ENCODE assay signal across 16 mouse cellular contexts in the genomic region with DNA sequence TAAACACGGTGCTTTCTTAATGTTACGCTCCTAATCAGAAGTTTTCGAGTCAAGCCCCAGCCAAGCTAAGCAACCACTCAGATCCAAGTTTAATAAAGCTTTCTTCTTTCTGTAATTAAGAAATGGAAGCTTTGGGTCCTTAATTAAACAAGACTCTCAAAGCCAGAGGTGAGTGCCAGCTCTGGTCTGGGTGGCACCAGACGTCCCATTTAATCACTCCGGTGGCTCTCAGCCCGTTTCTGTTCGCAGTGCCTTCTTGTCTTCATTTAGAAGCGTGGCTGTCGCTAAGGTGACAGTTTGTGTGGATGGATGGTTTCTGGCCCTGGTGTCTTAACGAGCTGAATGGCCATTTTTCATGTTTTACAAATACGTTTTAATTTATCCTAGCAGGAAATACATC.
DNase-seq lines count a peak whose midpoint lies in the region; ATAC-seq lines count a peak whose summit lies in the region.
"Had no signal": no experiment of that assay in that cellular context is flagged by ENCODE, and none has a peak within 500 bp of the region (broad histone marks: within the 10 kb centered on the region; RNA-seq: fewer than 3 reads in every experiment).

No protein-coding gene starts in this region.

- no peaks in the 10 kb centered on the region for H3K9me3 ChIP-seq in hindbrain, embryonic 13.5 days
- H3K9me3 ChIP-seq in hindbrain, embryonic 10.5 days, result 0 out of 2 replicates have a peak, but pooled peaks cover 3% of the 10 kb centered on the region
- H3K9me3 ChIP-seq in neural tube, embryonic 15.5 days (replicated peaks), result no peaks in the 10 kb centered on the region
- 0 out of 2 replicates have a peak, but pooled peaks cover 4% of the 10 kb centered on the region for H3K9me3 ChIP-seq in embryonic facial prominence, embryonic 10.5 days
- H3K9me3 ChIP-seq: lung, embryonic 15.5 days had no signal

- no peaks in the 10 kb centered on the region for H3K27me3 ChIP-seq in hindbrain, embryonic 13.5 days
- no peaks in the 10 kb centered on the region for H3K27me3 ChIP-seq in hindbrain, embryonic 10.5 days (ENCODE audit: insufficient read depth, poor library complexity, severe bottlenecking)
- H3K27me3 ChIP-seq in neural tube, embryonic 15.5 days (replicated peaks), result no peaks in the 10 kb centered on the region
- H3K27me3 ChIP-seq in embryonic facial prominence, embryonic 10.5 days (replicated peaks; ENCODE audit: low read depth, poor library complexity, severe bottlenecking), result no peaks in the 10 kb centered on the region
- H3K27me3 ChIP-seq: CH12.LX; lung, embryonic 15.5 days had no signal

- peak; percentile 79 to 83 for DNase-seq in cerebellum, postnatal 10 days
- DNase-seq in cerebellum, adult 8-10 months, result no peak
- DNase-seq in hindbrain, embryonic 10.5 days (ENCODE audit: low spot score), result no peak
- no peak for DNase-seq in neural tube, embryonic 10.5 days (ENCODE audit: extremely low spot score, low spot score)
- peak; percentile 58 for DNase-seq in retina, postnatal 1 day
- no peak for DNase-seq in embryonic facial prominence, embryonic 10.5 days (ENCODE audit: low spot score)
- DNase-seq: right cerebral cortex, adult 18-20 months; thymus, postnatal 14 days had no signal

- H3K36me3 ChIP-seq in hindbrain, embryonic 13.5 days, result peaks cover 4% of the 10 kb centered on the region; the same call in 1 of the 2 replicates
- H3K36me3 ChIP-seq in hindbrain, embryonic 10.5 days, result peaks cover 35% of the 10 kb centered on the region
- no peaks in the 10 kb centered on the region for H3K36me3 ChIP-seq in neural tube, embryonic 15.5 days
- H3K36me3 ChIP-seq in embryonic facial prominence, embryonic 10.5 days (replicated peaks), result peaks cover 29% of the 10 kb centered on the region
- H3K36me3 ChIP-seq: lung, embryonic 15.5 days had no signal

- H3K4me2 ChIP-seq in hindbrain, embryonic 13.5 days, result no peak overlapping the region
- H3K4me2 ChIP-seq in neural tube, embryonic 15.5 days, result no peak overlapping the region; the same call in 1 of the 2 replicates
- H3K4me2 ChIP-seq: liver, embryonic 11.5 days; lung, embryonic 15.5 days had no signal

- H3K27ac ChIP-seq in hindbrain, embryonic 13.5 days, result peak overlapping the region; percentile 59
- no peak overlapping the region for H3K27ac ChIP-seq in hindbrain, embryonic 10.5 days
- H3K27ac ChIP-seq in neural tube, embryonic 15.5 days (replicated peaks), result peak overlapping the region; percentile 54; the same call in 1 of the 2 replicates
- H3K27ac ChIP-seq in embryonic facial prominence, embryonic 10.5 days (replicated peaks), result no peak overlapping the region
- H3K27ac ChIP-seq: heart, adult 2 months; lung, embryonic 15.5 days; stomach, postnatal 0 days had no signal

- H3K4me3 ChIP-seq in hindbrain, embryonic 13.5 days, result no peak overlapping the region
- no peak overlapping the region for H3K4me3 ChIP-seq in hindbrain, embryonic 10.5 days
- no peak overlapping the region for H3K4me3 ChIP-seq in neural tube, embryonic 15.5 days (replicated peaks)
- no peak overlapping the region for H3K4me3 ChIP-seq in embryonic facial prominence, embryonic 10.5 days
- H3K4me3 ChIP-seq: heart, adult 2 months; lung, embryonic 15.5 days had no signal

- 41% methylated on average over 11 of the region's 11 CpGs for WGBS in hindbrain, embryonic 13.5 days
- 86% methylated on average over 11 of the region's 11 CpGs for WGBS in hindbrain, embryonic 10.5 days
- WGBS in neural tube, embryonic 15.5 days, result 37% methylated on average over 11 of the region's 11 CpGs
- WGBS in embryonic facial prominence, embryonic 10.5 days, result 90% methylated on average over 11 of the region's 11 CpGs

- peaks cover 45% of the 10 kb centered on the region for H3K4me1 ChIP-seq in hindbrain, embryonic 13.5 days (replicated peaks)
- H3K4me1 ChIP-seq in hindbrain, embryonic 10.5 days (replicated peaks), result no peaks in the 10 kb centered on the region
- peaks cover 38% of the 10 kb centered on the region for H3K4me1 ChIP-seq in neural tube, embryonic 15.5 days
- no peaks in the 10 kb centered on the region for H3K4me1 ChIP-seq in embryonic facial prominence, embryonic 10.5 days
- H3K4me1 ChIP-seq: lung, embryonic 15.5 days had no signal

- H3K9ac ChIP-seq in hindbrain, embryonic 13.5 days, result no peak overlapping the region
- no peak overlapping the region for H3K9ac ChIP-seq in neural tube, embryonic 15.5 days (replicated peaks)
- H3K9ac ChIP-seq: lung, embryonic 15.5 days had no signal

- no peak for ATAC-seq in hindbrain, embryonic 13.5 days (ENCODE audit: low FRiP score)
- ATAC-seq in neural tube, embryonic 15.5 days (ENCODE audit: low FRiP score), result peak; percentile 57; the same call in 1 of the 2 replicates
- ATAC-seq: activated CD4-positive, CD25-positive, alpha-beta regulatory T cell, adult 4 months had no signal

Comparison
In these comparisons a context has a peak if more than half of its experiments do, and no peak if none do; other contexts are left out.
1. DNase-seq: peak in cerebellum, postnatal 10 days (2 of 2) and retina, postnatal 1 day (single experiment); none in cerebellum, adult 8-10 months (single experiment), hindbrain, embryonic 10.5 days (single experiment), neural tube, embryonic 10.5 days (single experiment) and embryonic facial prominence, embryonic 10.5 days (single experiment).
2. H3K27ac ChIP-seq: peak in hindbrain, embryonic 13.5 days (single experiment) and neural tube, embryonic 15.5 days (single experiment); none in hindbrain, embryonic 10.5 days (single experiment) and embryonic facial prominence, embryonic 10.5 days (single experiment).